Mouse (Mus musculus) cerebellum, adult 9-11 months (tissue): Measurements from ENCODE around the gene Zbtb20.
A peak's percentile ranks its signal among the peaks of the same experiment; 100 is the strongest.

ENCODE experiments used
- DNase-seq: peaks from one replicate; pipeline ENCODE4 v3.0.0; 2022

Gene Zbtb20

GRCm38 (mm10) chr16:43574006-43574764 is 698.5 kb downstream of the Zbtb20 start:
- DNase-seq = peak; percentile 92

GRCm38 (mm10) chr16:43575066-43575465 is 699.4 kb downstream of the Zbtb20 start:
- DNase-seq = peak; percentile 35

GRCm38 (mm10) chr16:43575507-43575906 is 699.8 kb downstream of the Zbtb20 start:
- no peak for DNase-seq

- DNase-seq = peak; percentile 43
Measured at GRCm38 (mm10) chr16:43577399-43577798, 701.7 kb downstream of the Zbtb20 start.

- DNase-seq = no peak
Measured at GRCm38 (mm10) chr16:43578351-43578750, 702.7 kb downstream of the Zbtb20 start.

GRCm38 (mm10) chr16:43579111-43579510 is 703.4 kb downstream of the Zbtb20 start:
- peak; percentile 91 for DNase-seq

GRCm38 (mm10) chr16:43580321-43580822 is 704.7 kb downstream of the Zbtb20 start:
- DNase-seq = no peak

- no peak for DNase-seq
Measured at GRCm38 (mm10) chr16:43581551-43581950, 705.9 kb downstream of the Zbtb20 start.

GRCm38 (mm10) chr16:43586859-43587429 is 711.3 kb downstream of the Zbtb20 start:
- no peak for DNase-seq

- no peak for DNase-seq
Measured at GRCm38 (mm10) chr16:43590704-43591493, 715.2 kb downstream of the Zbtb20 start.

- DNase-seq = no peak
Measured at GRCm38 (mm10) chr16:43592062-43592461, 716.4 kb downstream of the Zbtb20 start.

- DNase-seq = no peak
Measured at GRCm38 (mm10) chr16:43592801-43593200, 717.1 kb downstream of the Zbtb20 start.

GRCm38 (mm10) chr16:43597375-43598060 is 721.8 kb downstream of the Zbtb20 start:
- DNase-seq = no peak

GRCm38 (mm10) chr16:43599707-43600106 is 724.0 kb downstream of the Zbtb20 start:
- DNase-seq = no peak

GRCm38 (mm10) chr16:43602573-43602972 is 726.9 kb downstream of the Zbtb20 start:
- DNase-seq = no peak

GRCm38 (mm10) chr16:43603591-43604141 is 728.0 kb downstream of the Zbtb20 start:
- DNase-seq = no peak

- no peak for DNase-seq
Measured at GRCm38 (mm10) chr16:43604399-43605013, 728.8 kb downstream of the Zbtb20 start.

- no peak for DNase-seq
Measured at GRCm38 (mm10) chr16:43607086-43607485, 731.4 kb downstream of the Zbtb20 start.

- peak; percentile 28 for DNase-seq
Measured at GRCm38 (mm10) chr16:43608066-43608465, 732.4 kb downstream of the Zbtb20 start.

- no peak for DNase-seq
Measured at GRCm38 (mm10) chr16:43610375-43610774, 734.7 kb downstream of the Zbtb20 start.

GRCm38 (mm10) chr16:43616348-43616747 is 740.7 kb downstream of the Zbtb20 start:
- DNase-seq = no peak

- no peak for DNase-seq
Measured at GRCm38 (mm10) chr16:43617346-43617745, 741.7 kb downstream of the Zbtb20 start.
